Mouse (Mus musculus) forebrain, embryonic 11.5 days (tissue): ENCODE data around the gene Igf1r. TPM values are rescaled to one million over a fixed set of nuclear protein-coding genes. Genes with fewer than 3 reads are reported as not detected.

ENCODE experiments used
- ATAC-seq: fragments of 200-750 bp; cut with Nextera tagmentation; replicated peaks from 2 replicates; pipeline ENCODE4 v1.8.0; 2017; ENCODE audit warnings: moderate TSS enrichment; ENCODE audit not compliant: low FRiP score
- DNase-seq: peaks from one replicate; pipeline ENCODE4 v3.0.0-alpha.2; 2017; ENCODE audit warnings: low spot score
- H3K27ac ChIP-seq: fragments of 300-500 bp; sonication (generic); 2 replicates; pipeline ENCODE4 v1.5.1; 2014; ENCODE audit warnings: low read depth, low read length
- H3K27me3 ChIP-seq: fragments of 300-500 bp; sonication (generic); 2 replicates; pipeline ENCODE4 v1.6.1; 2014; ENCODE audit warnings: mild to moderate bottlenecking, low read length, mixed read lengths; ENCODE audit not compliant: control insufficient read depth, insufficient read depth
- H3K36me3 ChIP-seq: fragments of 300-500 bp; sonication (generic); 2 replicates; pipeline ENCODE4 v1.6.1; 2014; ENCODE audit warnings: mild to moderate bottlenecking, low read length, moderate library complexity, mixed read lengths; ENCODE audit not compliant: control insufficient read depth, insufficient read depth
- H3K4me1 ChIP-seq: fragments of 300-500 bp; sonication (generic); replicated peaks from 2 replicates; pipeline ENCODE4 v1.6.1; 2014; ENCODE audit warnings: low read length, mixed read lengths; ENCODE audit not compliant: control insufficient read depth, insufficient read depth
- H3K4me2 ChIP-seq: fragments of 300-500 bp; sonication (generic); 2 replicates; pipeline ENCODE4 v1.6.1; 2014; ENCODE audit warnings: low read depth, mild to moderate bottlenecking, low read length, moderate library complexity, mixed read lengths; ENCODE audit not compliant: severe bottlenecking
- H3K4me3 ChIP-seq: fragments of 300-500 bp; sonication (generic); 2 replicates; pipeline ENCODE4 v1.5.1; 2014; ENCODE audit warnings: low read depth, low read length
- H3K9ac ChIP-seq: fragments of 300-500 bp; sonication (generic); 2 replicates; pipeline ENCODE4 v1.6.1; 2014; ENCODE audit warnings: low read length
- H3K9me3 ChIP-seq: fragments of 300-500 bp; sonication (generic); 2 replicates; pipeline ENCODE4 v1.6.1; 2016; ENCODE audit warnings: low read length, mixed read lengths; ENCODE audit not compliant: control insufficient read depth
- WGBS: fragments of 180-500 bp; shearing (Covaris S2); extraction: QIAGEN DNeasy Blood & Tissue Kit; methylation state at CpG from one replicate; pipeline ENCODE4 v1.1.7; 2014; 5-methylcytosine and 5-hydroxymethylcytosine counted together
- polyA plus RNA-seq: library from polyadenylated mRNA; unstranded; fragments of >200 nt; fragmentation: Nextera tagmentation; extraction: Ambion mirVana; gene quantifications from 2 replicates; pipeline ENCODE4 v1.2.1, GENCODE M21; 2014

Gene Igf1r
- polyA plus RNA-seq, 1 experiment from 2014 or later, result 18.3 TPM

DNA sequence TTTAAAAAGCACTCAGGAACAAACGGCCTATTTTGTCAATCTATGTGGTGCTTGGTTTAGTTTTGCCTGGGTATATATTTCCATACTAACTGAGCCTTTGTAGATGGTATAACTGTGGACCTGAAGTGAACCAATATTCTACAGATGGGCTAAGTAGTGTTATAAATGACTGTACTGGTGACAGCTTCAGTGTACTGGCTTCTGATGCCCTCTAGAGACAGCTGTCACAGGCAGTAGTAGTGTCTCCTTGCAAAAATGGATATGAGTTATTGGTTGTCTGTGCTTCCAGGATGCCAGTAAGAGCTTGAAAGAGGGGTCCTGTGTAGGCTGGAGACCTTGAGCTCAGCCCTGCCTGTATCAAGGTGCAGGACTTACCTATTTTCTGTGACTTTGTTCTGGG, 227.0 kb downstream of the Igf1r start:
- Histone ChIP-seq H3K36me3 (peaks cover 3% of the 10 kb centered on the region; the same call in 1 of the 2 replicates), H3K4me1 (no peaks in the 10 kb centered on the region), H3K27me3 (no peaks in the 10 kb centered on the region), H3K9me3 (no peaks in the 10 kb centered on the region), H3K27ac (no peak overlapping the region), H3K4me3 (no peak overlapping the region), H3K9ac (no peak overlapping the region), H3K4me2 (no peak overlapping the region)
- ATAC-seq (no peak), DNase-seq (no peak)
- WGBS, result 88% methylated on average over 1 of the region's 1 CpGs

DNA sequence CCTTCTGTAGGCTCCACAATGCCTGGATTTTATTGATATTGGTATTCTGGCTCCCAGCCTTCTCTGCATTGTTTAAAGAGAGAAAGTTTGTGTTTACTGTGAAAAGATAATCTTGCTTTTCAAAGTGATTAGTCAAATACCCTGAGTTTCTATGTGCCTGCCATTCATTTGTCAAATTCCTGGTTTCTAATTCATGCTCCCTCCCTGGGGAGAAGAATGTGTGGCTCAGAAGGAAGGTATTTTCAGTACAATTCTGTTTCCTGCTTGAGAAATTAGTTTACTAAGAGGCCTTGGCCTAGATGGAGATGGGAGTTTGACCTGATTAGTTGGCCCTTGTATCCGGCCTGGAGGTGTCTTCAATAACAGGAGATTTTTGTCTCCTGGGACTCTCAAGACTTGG, 228.5 kb downstream of the Igf1r start:
- no peaks in the 10 kb centered on the region for H3K4me1 ChIP-seq
- no peak overlapping the region for H3K9ac ChIP-seq
- H3K9me3 ChIP-seq, result no peaks in the 10 kb centered on the region
- WGBS, result 56% methylated on average over 1 of the region's 1 CpGs
- H3K27ac ChIP-seq, result no peak overlapping the region
- DNase-seq (no peak), ATAC-seq (no peak)
- H3K27me3 ChIP-seq, result no peaks in the 10 kb centered on the region
- H3K4me2 ChIP-seq, result no peak overlapping the region
- no peak overlapping the region for H3K4me3 ChIP-seq
- peaks cover 9% of the 10 kb centered on the region; the same call in 1 of the 2 replicates for H3K36me3 ChIP-seq

DNA sequence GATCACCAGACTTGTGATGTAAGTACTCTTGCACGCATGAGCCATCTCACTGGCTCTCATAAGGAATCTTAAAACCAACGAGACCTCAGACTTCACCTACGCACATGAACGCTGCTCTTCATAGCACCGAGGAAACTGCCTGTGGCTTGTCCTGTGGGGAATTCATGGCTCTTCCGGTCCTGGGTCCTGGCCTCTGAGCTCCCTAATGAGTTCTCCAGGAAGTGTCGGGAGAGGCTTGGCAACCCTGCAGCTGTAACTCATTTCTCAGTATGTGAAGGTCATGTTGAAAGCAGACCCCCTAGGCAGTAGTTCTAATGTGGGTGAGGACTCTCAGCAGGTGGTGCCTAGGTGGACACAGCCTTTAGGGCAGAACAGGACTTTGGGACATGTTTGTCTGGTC, 229.4 kb downstream of the Igf1r start:
- H3K36me3 ChIP-seq, result peaks cover 11% of the 10 kb centered on the region; the same call in 1 of the 2 replicates

DNA sequence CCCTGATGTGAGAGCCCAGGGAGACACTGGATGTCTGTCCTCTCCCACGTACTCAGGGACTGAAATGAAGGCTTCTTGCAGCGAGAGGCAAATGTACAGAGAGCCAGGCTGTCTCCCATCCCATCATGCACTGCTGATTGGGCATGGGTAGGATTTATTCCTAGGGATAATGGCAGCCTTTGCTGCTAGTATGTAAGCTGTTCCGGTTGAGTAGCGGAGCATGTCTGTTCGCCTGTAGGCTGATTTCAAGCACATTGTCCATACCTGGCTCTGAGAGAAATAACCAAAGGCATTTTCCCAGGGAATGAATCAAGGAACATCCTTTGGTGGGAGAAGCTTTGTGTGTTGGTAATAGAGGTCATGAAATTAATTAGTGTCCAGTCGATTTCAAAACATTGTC, 230.1 kb downstream of the Igf1r start:
- Histone ChIP-seq H3K27ac (no peak overlapping the region), H3K9me3 (no peaks in the 10 kb centered on the region), H3K4me1 (no peaks in the 10 kb centered on the region), H3K4me2 (no peak overlapping the region), H3K27me3 (no peaks in the 10 kb centered on the region), H3K36me3 (peaks cover 11% of the 10 kb centered on the region; the same call in 1 of the 2 replicates), H3K4me3 (no peak overlapping the region), H3K9ac (no peak overlapping the region)
- DNase-seq (no peak), ATAC-seq (no peak)
- WGBS, result 77% methylated on average over 6 of the region's 6 CpGs

More for the DNA sequence above, 229.4 kb downstream of the Igf1r start:
- no peaks in the 10 kb centered on the region for H3K4me1 ChIP-seq
- H3K4me2 ChIP-seq, result no peak overlapping the region
- H3K27ac ChIP-seq, result no peak overlapping the region
- no peaks in the 10 kb centered on the region for H3K27me3 ChIP-seq
- H3K4me3 ChIP-seq, result no peak overlapping the region
- no peak for ATAC-seq
- DNase-seq, result no peak
- WGBS, result 80% methylated on average over 7 of the region's 7 CpGs
- no peak overlapping the region for H3K9ac ChIP-seq
- H3K9me3 ChIP-seq, result no peaks in the 10 kb centered on the region

DNA sequence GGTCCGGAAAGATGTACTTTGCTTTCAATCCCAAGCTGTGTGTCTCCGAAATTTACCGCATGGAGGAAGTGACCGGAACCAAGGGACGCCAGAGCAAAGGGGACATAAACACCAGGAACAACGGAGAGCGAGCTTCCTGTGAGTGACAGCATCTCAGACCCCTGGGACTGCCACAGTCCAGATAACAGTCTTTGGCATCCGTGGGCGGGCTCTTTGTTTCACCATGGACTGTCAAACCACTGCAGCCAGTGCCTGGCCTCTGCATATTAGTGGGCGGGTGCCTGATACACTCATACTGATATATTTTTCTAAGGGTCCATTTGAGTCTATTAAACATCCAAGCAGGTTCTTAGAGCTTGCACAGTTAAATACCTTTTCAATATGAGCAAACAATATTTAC, 230.8 kb downstream of the Igf1r start:
- H3K4me1 ChIP-seq, result no peaks in the 10 kb centered on the region
- WGBS, result 88% methylated on average over 10 of the region's 10 CpGs
- H3K9me3 ChIP-seq, result no peaks in the 10 kb centered on the region
- peaks cover 11% of the 10 kb centered on the region; the same call in 1 of the 2 replicates for H3K36me3 ChIP-seq
- H3K4me2 ChIP-seq, result no peak overlapping the region
- no peak for DNase-seq
- no peak overlapping the region for H3K4me3 ChIP-seq
- no peaks in the 10 kb centered on the region for H3K27me3 ChIP-seq
- no peak overlapping the region for H3K27ac ChIP-seq
- no peak overlapping the region for H3K9ac ChIP-seq
- no peak for ATAC-seq

DNA sequence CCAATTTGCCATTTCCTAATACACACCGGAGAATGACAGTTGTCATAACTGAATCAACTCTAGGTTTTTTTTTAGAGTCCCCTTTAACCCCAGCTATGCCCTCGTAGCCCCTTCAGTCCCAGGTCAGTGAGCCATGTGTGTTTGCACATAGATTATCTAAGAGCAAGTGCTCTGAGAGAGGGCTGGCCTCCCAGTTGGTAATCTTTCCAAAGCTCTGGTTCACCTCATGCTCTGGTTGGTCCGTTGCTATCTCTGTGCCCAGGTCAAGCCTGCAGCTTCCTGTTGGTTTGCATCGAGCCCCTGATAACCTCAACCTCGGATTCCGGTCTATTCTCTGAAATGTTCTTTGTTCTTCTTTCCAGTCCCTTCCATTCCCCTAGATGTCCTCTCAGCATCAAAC, 236.6 kb downstream of the Igf1r start:
- Histone ChIP-seq H3K9ac (no peak overlapping the region), H3K4me2 (no peak overlapping the region), H3K27ac (no peak overlapping the region), H3K9me3 (no peaks in the 10 kb centered on the region), H3K36me3 (peaks cover 16% of the 10 kb centered on the region), H3K27me3 (no peaks in the 10 kb centered on the region), H3K4me3 (no peak overlapping the region), H3K4me1 (no peaks in the 10 kb centered on the region)
- DNase-seq, result no peak
- WGBS, result 93% methylated on average over 6 of the region's 6 CpGs
- ATAC-seq, result no peak

DNA sequence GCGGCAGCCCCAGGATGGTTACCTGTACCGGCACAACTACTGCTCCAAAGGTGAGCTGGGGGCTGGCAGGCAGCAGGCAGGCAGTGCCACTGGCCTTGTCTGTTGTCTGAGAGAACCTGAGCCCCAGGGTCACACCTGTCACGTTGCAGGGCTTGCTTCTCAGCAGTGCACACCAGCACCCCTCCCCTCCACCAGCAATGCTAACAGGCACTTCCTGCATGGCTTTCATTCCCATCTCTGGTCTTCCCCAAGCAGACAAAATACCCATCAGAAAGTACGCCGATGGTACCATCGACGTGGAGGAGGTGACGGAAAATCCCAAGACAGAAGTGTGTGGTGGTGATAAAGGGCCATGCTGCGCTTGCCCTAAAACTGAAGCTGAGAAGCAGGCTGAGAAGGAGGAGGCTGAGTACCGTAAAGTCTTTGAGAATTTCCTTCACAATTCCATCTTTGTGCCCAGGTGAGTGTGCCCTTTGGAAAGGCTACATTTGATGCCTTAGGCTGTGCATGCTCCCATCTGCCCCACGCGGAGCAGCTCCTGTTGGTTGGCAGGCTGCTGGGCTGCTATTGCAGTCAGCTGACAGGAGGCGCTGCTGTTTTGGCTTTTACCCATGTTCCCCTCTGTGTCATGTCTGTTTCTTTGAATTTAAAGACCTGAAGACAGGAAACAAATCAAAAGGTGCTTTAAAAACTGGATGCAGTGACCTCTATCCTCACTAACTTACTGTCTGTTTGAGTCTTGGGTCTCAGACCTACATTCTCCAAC, 237.2 kb downstream of the Igf1r start:
- no peaks in the 10 kb centered on the region for H3K9me3 ChIP-seq
- ATAC-seq, result no peak
- no peaks in the 10 kb centered on the region for H3K4me1 ChIP-seq
- H3K9ac ChIP-seq, result no peak overlapping the region
- H3K27ac ChIP-seq, result no peak overlapping the region
- H3K4me2 ChIP-seq, result no peak overlapping the region
- H3K27me3 ChIP-seq, result no peaks in the 10 kb centered on the region
- H3K36me3 ChIP-seq, result peaks cover 11% of the 10 kb centered on the region
- no peak overlapping the region for H3K4me3 ChIP-seq
- no peak for DNase-seq
- WGBS, result 94% methylated on average over 13 of the region's 13 CpGs

DNA sequence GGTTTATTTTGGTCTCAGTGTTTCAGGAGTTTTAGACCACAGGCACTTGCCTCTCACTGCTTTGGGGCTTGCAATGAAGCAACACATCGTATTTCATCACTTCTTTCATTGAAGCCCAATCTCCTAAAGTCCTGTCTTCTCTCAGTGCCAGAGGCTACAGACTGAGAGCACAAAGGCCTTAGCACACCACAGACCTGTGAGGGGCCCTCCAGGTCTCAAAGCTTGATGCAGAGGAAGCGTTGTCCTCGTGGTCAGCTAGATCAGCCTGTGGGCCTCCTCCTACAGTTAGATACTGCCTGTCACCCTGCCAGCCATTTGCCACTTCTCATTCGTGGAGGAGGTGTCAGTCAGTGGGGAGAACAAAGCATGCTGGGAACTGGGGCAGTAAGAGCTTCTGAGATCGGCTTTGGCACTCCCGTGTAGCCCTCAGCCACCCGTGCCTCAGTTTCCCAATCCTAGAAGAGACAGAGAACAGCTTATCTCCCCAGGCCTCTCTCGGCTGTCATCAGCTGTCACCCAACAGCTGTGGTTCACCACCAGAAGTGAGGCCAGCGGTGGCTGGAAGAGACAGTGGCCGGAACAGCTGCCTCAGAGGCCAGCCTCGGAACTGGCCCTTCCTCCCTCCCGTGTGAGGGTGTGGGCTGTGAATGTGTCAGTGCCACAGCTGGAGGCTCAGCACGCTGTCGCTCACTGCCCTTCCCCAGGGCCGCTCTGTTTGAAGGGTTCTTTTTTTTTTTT, 241.5 kb downstream of the Igf1r start:
- peaks cover 13% of the 10 kb centered on the region for H3K36me3 ChIP-seq
- H3K9me3 ChIP-seq, result no peaks in the 10 kb centered on the region
- 89% methylated on average over 15 of the region's 15 CpGs for WGBS
- H3K4me3 ChIP-seq, result no peak overlapping the region
- no peak overlapping the region for H3K27ac ChIP-seq
- ATAC-seq, result no peak
- H3K27me3 ChIP-seq, result no peaks in the 10 kb centered on the region
- no peaks in the 10 kb centered on the region for H3K4me1 ChIP-seq
- no peak for DNase-seq
- no peak overlapping the region for H3K4me2 ChIP-seq
- no peak overlapping the region for H3K9ac ChIP-seq
